Mouse (Mus musculus) mouse trophoblast stem cell (cell line): ENCODE results near the gene Stim2.

Source experiments
- in situ Hi-C, 2 experiments: fragments of 300-500 bp; cut with MseI, MboI; formaldehyde crosslinking; loops; 2 replicates in 1 of 2; 3 replicates in 1 of 2; pipeline ENCODE4 v1.15.1; 2025

Stim2 gene

DNA sequence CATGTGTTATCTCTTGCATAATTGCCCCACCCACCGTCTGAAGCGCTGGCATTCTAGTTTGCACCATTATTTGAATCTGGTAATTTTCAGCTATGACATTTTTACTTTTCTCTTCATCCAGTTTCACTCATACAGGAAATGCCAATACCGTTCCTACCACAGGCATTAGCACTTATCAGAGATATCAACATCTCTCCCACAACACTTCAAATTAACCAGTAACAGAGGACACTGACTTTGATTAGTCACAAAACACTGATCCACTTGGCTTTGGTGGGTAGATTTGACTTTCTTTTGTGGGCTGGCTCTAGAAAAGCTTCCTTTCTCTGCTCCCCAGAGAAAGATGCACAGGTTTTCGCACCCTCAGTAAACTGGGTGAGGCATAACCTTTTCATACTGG lies 3.7 kb upstream of the Stim2 start:
- in situ Hi-C loops, result no loop called here

DNA sequence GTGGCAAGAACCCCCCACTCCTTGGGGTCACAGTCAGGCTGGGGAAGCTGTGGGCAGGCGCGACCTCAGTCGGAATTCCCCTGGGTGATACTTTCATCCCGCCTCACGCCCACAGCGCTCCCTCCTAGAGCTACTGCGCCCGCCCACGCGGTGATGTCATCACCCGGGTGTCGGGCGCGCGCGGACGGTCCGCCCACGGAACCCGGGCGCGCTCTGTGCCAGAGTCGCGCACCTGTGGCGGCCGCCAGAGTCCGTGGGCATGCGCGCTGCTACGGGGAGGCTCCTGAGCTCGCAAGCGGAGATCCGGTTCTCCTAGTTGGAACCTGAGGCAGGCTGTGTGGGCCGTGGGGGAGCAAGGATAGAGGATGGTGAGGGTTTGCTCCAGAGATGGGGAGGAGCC lies 3.0 kb upstream of the Stim2 start:
- in situ Hi-C loops, result no loop called here

DNA sequence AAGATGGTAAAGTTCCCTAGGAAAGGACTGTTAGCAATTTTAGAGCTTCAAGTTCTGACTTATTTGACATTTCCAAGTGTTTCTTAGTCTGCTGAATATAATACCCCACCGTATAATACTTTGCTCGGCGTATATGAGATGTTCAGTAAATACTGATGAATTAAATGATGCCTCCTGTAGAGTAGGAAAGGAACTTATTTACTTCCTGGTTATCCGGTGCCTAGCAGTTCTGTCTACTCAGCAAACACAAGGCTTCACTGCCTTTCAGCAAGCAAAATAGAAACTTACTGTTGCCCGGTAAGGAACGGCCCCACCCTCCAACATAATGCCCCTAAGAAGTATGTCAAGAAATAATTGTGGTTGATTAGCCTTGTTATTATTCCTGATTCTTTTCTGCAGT lies 1.5 kb upstream of the Stim2 start:
- in situ Hi-C loops, result no loop called here

DNA sequence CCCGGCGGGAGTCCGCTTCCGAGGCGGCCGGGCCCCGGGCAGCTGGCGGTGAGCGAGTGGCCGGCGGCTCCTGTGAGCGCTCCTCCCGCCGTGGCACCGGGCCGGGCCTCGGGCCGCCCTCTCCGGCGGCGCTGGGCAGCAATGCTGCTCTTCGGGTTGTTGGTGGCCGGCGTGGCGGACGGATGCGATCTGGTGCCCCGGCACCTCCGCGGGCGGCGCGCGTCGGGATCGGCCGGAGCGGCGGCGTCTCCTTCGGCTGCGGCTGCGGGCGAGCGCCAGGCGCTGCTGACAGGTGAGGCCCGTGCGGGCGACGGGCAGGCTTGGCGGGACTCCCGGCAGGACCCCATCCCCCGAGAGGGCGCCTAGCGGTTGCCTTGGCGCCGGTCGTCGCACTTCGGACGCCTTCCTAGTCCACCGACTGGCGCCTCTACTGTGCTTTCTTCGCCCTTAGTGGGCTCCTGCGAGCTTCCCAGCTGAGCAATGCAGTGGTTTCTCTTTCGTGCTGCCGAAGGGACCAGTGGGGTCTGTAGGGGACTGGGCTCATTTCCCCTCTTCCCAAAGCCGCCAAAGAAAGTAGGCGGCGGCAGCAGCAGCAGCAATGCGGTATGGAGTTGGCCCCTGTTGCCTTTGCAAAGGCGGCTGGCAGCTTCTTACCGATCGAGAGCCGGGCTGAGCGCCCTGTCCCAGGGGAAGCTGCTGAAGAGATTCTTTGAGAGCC lies 603 bp downstream of the Stim2 start:
- in situ Hi-C loops, result no loop called here

DNA sequence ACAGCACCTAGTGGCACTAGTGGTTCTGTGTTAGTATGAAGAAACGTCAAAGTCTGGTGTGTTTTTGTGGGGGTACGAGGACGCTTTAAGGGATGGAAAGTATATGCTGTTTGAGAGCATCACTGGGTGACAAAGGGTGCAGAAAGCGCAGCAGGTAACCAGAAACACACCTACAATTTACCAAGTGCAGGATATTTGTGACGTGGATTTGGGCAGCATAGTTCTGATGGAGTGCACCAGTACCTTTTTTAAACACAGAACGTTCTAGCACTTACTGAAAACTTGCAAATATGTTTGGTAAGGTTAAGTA lies 1.1 kb downstream of the Stim2 start:
- in situ Hi-C loops, result no loop called here

DNA sequence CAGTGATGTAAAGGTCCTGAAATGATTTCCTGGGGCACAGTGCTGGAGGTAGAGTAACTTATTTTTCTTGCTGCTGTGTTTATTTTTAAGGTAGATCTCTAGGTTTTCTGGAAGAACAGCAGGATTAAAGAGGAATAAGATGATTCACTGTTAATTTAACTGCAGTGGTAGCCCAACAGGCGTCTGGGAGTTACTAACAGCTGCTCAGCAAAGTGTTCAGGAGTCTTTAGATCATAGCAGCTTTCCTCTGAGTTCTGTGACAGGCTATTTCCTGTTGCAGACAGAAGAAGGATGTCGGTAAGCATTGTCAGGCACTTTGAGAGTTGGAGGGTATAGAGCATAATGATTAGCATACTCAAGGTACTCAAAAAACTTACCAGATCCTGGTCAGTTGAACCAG lies 1.5 kb downstream of the Stim2 start:
- in situ Hi-C loops, result no loop called here

DNA sequence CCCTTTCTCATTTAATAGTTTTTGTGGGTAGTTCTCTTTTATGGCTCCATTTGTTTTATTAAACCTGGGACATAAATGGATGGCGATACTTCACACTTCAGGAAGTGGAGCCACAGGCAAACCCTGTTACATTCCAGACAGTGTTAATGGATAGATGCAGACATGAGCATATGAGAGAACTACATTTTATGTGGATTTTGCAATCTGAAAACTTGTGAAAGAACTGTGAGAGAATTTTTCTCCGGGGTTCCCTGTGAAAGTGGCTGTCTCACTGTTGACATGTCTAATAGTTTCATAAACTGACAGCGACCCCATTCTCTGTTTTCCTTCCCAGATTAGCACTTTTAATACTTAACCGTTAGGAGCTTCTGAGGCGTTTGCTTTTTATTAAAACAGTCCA lies 2.7 kb downstream of the Stim2 start:
- in situ Hi-C loops, result no loop called here

DNA sequence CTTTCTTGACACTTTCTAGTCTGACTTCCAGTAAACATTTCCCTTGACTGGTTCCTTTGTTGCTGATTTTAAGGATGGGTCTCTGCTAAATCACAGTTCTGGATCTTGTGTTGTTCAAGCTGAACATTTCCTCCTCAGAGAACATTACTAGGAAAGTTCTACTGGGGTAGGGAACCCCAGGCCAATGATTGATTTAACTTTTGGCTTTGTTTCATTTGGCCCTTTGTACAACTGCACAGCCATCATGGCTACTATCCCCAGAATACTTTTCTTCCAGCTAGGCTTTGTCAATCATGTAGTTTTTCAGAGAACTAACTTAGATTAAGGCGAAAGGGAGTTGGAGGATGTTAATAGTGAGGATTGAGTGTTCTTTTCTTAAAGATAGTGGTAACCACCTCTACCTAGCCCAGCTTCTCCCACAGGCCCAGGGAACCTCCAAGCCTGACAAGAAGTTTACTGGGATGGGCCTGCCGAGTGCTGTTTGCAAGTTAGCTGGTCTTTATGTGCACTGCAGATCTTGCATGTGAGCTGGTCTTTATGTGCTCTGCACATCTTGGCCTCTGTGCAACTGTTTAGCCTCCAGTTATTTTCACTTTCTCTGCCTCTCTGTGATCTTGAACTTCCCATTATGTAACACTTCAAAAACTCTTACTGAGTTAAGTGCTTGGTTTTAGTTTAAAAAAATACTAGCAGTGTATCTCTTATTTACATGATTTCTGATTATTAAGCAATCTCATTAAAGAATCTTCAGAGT lies 7.0 kb downstream of the Stim2 start:
- in situ Hi-C loops, result no loop called here

DNA sequence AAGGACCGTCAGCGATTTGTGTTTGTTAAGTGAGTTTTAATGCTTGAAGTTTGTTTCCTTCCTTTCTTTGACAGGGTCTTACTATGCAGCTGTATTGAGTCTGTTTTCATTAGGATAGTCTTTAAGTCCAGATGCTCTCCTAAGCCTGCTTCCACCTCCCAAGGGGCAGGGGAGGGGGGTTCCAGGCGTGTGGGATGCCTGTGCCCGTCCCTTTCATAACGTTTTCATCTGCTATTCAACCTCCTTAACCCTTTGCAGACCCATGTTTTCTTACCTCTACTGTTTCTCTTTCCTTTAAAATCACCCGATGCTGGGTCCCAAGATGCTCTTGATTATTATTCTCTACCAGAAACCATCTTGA lies 7.5 kb downstream of the Stim2 start:
- in situ Hi-C loops, result no loop called here

DNA sequence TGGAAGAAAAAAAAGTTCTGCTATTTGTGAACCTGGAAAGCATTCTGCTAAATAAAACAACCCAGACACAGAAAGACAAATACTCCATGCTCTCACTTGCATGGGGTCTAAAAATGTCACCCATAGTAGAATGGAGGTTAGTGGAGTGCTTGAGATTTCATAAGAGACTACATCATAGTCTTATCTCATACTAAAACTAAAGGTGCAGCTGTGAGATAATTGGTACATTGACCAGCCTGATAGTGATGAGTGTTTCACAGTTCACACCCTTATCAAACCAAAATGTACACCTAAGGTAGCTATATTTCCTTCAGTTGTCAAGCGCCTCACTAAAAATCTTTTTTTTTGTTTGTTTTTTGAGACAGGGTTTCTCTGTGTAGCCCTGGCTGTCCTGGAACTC lies 8.5 kb downstream of the Stim2 start:
- in situ Hi-C loops, result no loop called here

DNA sequence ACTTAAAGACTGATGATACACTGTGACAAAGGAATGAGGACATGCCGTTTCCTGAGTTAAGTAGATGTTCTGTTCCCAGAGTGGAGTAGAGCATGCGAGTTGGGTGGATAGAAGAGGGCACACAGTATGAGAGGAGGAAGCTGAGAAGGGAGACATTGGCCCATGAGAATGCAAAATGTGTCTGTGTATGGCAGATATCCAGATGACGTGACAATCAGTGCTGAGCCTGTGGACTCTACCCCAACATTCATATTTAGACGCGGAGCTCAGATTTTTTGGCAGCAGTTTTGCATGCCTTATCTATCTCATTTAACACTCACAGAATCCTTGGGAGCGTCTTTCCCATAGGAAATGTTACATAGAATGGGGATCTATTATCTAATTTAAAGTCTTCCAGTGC lies 9.3 kb downstream of the Stim2 start:
- in situ Hi-C loops, result no loop called here

DNA sequence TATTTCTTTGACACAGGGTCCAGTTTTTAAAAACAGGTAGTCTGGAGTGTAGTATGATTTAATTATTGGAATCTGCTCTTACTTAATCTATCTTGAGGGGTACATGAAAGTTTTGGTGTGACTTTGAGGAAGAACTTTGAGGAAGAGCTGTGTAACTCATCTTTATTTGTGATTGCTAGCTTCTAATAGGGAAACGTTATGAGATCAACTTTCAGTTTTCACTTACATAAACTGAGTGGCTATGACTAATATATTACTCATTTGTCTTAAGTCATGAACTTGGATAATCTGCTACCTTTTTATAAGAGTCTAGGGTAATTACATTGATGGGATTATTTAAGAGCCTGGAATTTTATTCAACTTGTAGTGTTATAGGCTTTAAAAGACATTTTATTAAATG lies 15.0 kb downstream of the Stim2 start:
- in situ Hi-C loops, result no loop called here

DNA sequence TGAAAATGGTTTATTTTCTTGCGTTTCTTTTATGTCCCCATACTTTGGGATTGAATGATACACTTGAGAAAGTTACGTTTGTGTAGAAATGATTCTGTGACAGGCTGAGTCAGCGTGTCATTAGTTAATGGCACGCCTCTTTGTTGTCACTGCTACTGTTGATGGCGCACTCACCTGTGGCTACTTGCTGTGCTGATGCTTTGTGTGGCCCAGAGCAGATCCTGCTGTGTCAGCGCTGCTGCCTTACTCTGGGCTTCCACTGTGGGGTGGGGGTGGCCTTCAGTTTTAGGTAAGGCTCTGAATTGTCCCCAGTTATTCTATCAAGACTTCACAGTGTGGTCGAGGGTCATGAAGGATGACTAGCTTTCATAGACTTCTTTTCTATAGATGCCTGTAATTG lies 18.8 kb downstream of the Stim2 start:
- in situ Hi-C loops, result no loop called here

DNA sequence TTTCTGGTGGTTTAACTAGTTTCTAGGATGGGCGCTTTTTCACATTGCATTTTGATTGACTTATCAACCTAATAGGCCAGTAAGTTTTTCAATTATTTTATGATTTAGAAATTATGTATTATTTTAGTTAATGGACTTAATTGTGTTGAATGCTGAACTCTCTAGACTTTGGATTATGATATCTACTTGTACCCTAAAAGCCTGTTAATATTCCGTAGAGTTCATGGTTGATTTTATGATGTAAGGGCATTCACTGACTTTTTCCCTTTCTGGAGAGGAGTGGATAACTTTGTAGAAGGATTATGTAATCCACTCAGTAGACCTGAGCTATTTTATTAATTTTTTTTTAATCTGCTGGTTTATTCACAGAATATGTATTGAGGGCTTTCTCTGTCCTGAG lies 20.6 kb downstream of the Stim2 start:
- in situ Hi-C loops, result no loop called here

DNA sequence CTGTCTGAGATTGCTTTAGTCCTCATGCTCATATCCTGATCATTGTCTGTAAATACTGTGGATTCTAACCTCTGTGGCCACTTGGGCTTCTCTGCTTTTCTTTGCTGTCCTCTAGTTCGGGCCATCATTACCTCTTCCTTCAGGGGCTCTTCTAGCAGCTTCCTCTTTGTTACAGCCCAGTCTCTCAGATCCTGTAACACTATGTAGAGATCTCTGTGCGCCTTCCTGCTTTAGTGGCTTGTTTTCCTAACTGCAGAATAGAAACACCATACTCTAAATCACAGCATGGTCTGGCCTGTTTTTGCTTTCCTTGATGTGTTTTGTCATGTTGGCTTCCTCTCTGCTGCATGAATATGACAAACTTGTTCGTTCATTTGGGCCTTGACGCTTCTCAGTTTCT lies 21.2 kb downstream of the Stim2 start:
- in situ Hi-C loops, result no loop called here

DNA sequence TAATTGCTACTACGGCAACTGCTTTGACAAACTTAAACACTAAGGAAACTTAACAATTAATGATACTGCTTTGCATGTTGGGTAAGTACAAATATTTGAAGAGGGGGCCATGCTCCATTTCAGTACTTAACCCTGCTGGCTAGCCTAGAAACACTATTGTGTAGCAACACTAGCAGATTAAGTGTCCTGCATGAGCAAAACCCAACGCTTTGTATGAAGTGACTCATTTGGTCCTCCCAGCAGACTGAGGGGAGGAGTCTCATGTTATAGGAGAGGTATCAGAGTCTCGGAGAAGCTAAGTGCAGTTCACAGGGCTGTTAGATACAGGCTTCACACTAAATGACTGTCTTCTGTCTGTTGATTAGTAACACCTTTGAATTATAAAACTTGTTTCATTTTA lies 26.3 kb downstream of the Stim2 start:
- in situ Hi-C loops, result no loop called here

DNA sequence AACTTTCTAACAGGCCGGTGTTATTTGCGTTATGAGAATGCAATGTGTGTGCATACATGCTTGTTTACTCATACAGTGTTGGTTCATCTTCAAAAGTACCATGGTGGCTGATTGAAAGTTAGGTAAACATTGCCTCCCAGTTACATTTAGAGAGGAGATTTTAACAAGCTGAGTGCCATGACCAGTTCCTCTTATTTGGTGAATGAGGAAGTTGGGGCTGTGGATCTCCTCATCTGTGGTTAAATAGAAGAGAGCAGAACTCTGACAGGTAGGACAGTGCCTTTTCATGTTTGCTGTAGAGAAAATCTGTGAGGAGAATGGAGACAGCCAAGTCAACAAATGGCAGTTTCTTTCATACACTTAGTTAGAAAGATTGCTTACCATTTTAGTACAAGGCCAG lies 27.3 kb downstream of the Stim2 start:
- in situ Hi-C loops, result no loop called here

DNA sequence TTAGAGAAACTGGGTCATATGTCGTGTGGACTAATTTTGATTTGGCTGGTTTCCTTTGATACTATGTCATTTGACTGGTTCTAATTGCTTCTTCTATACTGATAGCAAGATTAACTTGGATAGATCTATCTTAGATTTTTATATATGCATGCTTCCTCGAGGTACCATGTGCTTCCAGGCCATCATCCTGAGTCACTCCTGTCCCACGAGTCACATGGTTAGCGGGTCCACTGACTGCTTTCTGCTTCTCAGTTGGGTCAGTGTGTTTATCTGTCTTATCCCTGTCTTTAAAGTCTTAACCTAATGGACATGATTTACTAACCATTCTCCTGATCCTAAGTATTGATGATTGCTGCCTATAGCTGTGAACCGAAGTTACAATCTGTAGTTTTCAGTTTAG lies 34.9 kb downstream of the Stim2 start:
- in situ Hi-C loops, result no loop called here

DNA sequence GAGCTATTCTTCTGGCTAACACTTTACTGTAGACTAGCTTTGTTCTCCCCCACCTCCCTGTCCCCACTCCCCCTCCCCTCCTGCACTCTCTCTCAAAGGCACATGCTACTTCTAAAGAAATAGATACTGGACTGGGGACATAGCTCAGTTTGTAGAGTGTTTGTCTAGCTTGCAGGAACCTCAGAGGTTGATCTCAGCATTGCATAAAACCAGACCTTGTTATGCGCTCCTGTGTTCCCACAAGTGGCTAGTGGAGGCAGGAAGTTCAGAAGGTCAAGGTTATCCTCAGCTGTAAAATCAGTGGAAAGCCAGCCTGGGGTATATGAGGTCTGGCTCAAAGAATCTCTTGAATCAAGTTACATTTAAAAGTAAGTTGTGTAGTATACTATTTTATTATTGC lies 36.4 kb downstream of the Stim2 start:
- in situ Hi-C loops, result no loop called here

DNA sequence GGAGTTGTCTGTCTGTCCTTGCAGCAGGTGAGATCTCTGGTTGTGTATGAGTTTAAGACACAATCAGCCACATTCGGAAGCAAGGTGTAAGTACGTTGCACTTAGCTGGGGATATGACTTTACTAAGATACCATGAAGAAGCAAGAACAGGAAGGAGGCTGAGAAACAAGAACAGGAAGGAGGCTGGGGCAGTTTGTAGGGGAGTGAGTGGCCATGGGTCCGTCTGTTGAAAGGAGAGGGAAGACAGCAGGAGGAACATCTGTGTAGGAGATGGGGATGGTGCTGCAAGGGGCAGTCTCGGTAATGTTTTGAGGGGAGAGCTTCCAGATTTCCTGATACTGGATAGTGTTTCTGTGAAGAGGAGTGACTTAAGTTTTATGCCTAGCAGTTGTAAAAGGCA lies 40.3 kb downstream of the Stim2 start:
- in situ Hi-C loops, result no loop called here

DNA sequence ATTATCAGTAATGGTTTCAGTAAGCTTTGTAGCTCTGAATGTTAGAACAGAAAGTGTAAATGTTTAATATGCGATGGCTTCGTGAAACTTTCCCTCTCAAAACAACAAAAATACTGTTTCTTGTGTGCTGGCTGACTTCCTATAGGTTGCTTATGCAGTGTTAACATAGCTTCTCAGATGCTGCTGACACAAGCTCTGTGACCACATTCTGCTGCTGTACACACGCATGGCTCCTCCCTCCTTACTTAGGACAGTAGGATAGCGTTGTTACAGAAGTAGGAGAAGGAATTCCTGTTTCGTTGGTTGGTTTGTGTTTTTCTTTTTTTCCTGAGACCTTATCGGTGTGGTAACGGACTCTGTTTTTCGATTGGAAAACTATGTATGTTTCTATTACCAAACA lies 42.2 kb downstream of the Stim2 start:
- in situ Hi-C loops, result no loop called here

DNA sequence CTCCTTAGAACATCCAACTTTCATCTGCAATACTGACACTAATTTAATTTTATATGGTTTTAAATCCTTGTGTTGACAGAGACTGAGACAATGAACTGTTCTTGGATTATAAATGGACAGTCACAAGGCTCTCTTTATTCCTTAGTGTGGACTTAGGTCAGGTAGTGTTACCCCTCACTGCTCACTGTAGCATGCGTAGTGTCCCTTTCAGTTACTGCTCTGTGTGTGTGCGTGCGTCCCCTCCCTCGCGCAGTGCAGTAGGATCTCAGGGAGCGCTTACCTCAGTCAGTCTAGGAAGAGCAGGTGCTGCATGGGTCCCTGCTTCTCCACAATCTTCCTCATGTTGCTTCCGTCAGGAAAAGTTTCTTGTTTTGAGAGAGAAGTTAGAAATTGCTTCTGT lies 43.7 kb downstream of the Stim2 start:
- in situ Hi-C loops, result no loop called here

DNA sequence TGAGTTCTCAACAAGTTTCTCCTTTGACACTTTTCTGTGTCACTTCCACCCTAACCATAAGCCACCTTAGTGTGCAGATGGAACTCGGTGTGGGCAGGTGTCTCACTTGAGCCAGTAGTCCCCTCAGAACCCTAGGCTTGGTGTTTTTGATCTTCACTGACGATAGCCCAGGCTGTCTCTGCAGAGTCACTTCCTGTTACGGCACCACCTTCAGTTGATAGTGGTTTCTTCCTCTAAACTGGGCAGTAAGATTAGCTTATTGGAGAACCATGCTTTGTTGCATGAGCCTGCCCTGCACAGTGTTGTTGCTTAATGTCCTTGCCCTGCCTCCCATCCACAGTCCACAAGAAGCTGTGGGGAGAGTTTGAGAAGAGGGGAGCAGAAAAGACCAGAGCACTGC lies 47.2 kb downstream of the Stim2 start:
- in situ Hi-C loops, result no loop called here

DNA sequence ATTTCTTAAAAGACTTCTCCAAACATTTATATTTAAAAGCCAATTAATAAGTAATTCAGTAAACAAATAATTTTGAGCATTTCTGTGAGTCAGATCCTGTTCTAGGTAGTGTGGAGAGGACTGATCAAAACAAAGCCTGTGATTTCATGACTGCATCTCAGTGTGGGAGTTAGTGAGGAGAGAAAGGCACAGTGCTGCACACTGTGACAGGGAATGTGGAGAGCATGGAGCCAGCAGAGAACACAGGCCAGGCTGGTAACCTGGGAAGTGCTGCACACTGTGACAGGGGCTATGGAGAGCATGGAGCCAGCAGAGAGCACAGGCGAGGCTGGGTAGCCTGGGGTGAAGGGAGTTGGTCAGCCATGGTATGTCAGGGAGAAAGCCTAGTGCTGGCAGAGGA lies 48.1 kb downstream of the Stim2 start:
- in situ Hi-C loops, result no loop called here
